Mouse (Mus musculus) spleen, adult 2 months (tissue): ENCODE measurements at regions not wholly inside any gene's neighbourhood (a gene's known extent, or its start where the extent isn't known, plus 50 kb on each side); places are given as distances from the start of the nearest gene placed in this dataset.

ENCODE experiments used
- DNase-seq, 2 experiments: peaks; one replicate each; pipeline versions ENCODE4 v3.0.0 to v3.0.0-alpha.2; 2012 to 2021; ENCODE audit warnings: low spot score in 2 of 2, low read depth in 1 of 2
- H3K27ac ChIP-seq: fragments of 200-500 bp; 2 replicates; pipeline ENCODE4 v1.5.1; 2012; ENCODE audit warnings: low read length, inconsistent platforms; ENCODE audit not compliant: insufficient read depth
- H3K27me3 ChIP-seq: fragments of 200-500 bp; 2 replicates; pipeline ENCODE4 v1.6.1; 2012; ENCODE audit warnings: mild to moderate bottlenecking, moderate library complexity, low read length, inconsistent platforms; ENCODE audit not compliant: control insufficient read depth, insufficient read depth
- H3K36me3 ChIP-seq: fragments of 200-500 bp; 2 replicates; pipeline ENCODE4 v1.6.1; 2012; ENCODE audit warnings: mild to moderate bottlenecking, low read length, inconsistent platforms; ENCODE audit not compliant: control insufficient read depth, insufficient read depth
- H3K4me1 ChIP-seq: fragments of 200-500 bp; 2 replicates; pipeline ENCODE4 v1.6.1; 2011; ENCODE audit warnings: inconsistent platforms; ENCODE audit not compliant: control insufficient read depth, insufficient read depth, insufficient read length
- H3K4me3 ChIP-seq: fragments of 200-500 bp; 2 replicates; pipeline ENCODE4 v1.5.1; 2011; ENCODE audit warnings: mild to moderate bottlenecking, inconsistent platforms; ENCODE audit not compliant: insufficient read depth, insufficient read length; ENCODE audit errors: extremely low read depth
- CTCF ChIP-seq: fragments of 200-500 bp; IDR thresholded peaks from 2 replicates; pipeline ENCODE4 v1.5.1; 2011; ENCODE audit warnings: mild to moderate bottlenecking, inconsistent platforms; ENCODE audit not compliant: insufficient read depth, insufficient read length, insufficient replicate concordance; ENCODE audit errors: extremely low read depth
- POLR2A ChIP-seq: fragments of 200-500 bp; IDR thresholded peaks from 2 replicates; pipeline ENCODE4 v1.6.1; 2011; ENCODE audit warnings: low read depth, low read length, inconsistent platforms
- whole genome bisulfite sequencing: fragments of 180-500 bp; shearing (Covaris S2); methylation state at CpG from one replicate; pipeline ENCODE4 v1.1.7; 2018; 5-methylcytosine and 5-hydroxymethylcytosine counted together

- no peaks in the 10 kb centered on the region for H3K4me1 ChIP-seq
- no peak for DNase-seq
- WGBS: 84% methylated on average over 3 of the region's 3 CpGs
- no peak overlapping the region for H3K4me3 ChIP-seq
- H3K27me3 ChIP-seq: no peaks in the 10 kb centered on the region
- no peak overlapping the region for H3K27ac ChIP-seq
- TF ChIP-seq CTCF: no peak
- no peak for TF ChIP-seq POLR2A
- H3K36me3 ChIP-seq: no peaks in the 10 kb centered on the region
These were observed 65.9 kb upstream of the Vtcn1 start for GRCm38 (mm10) chr3:100759091-100759941.

DNA sequence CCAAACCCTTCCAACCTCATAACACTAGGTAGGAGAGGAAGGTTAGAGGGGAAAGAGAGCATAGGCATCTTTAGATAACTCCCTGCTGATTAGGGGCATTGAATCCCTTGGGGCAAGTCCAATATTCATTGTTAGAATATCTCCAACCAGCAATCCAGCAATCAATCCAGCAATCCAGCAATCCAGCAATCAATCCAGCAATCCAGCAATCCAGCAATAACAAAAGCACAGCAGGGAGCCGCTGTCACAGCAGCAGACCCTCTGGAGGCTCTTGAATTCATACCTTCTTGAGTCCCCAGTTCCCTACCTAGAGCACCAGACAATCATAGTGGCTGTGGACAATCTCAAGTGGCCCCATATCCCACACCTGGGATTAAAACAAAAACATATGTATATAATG, 69.4 kb upstream of the Man1a2 start:
- Histone ChIP-seq H3K4me3 (no peak overlapping the region), H3K27ac (no peak overlapping the region), H3K27me3 (no peaks in the 10 kb centered on the region), H3K4me1 (no peaks in the 10 kb centered on the region), H3K36me3 (no peaks in the 10 kb centered on the region)
- 100% methylated on average over 1 of the region's 1 CpGs for WGBS
- no peak for DNase-seq
- no peak for TF ChIP-seq POLR2A
- TF ChIP-seq CTCF: no peak

DNA sequence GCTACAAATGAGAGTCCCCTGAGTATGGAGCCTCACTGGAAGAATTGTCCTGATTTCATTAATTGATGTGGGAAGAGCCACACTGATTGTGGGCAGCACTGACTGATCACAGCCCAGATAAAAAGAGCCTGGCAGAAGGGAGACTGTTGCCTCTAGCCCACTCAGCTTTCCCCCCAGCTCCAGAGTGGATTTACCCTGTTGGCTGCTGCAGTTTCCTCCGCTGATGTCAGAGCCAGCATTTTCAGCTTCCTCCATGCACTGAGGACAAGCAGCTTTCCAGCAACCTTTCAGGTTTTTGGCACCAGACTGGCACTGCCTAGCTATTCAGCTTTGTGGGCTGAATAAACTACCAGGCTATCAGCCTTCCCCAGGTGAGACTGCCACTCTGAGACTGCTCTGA, 65.9 kb upstream of the Man1a2 start:
- Histone ChIP-seq H3K36me3 (no peaks in the 10 kb centered on the region), H3K27ac (no peak overlapping the region), H3K27me3 (no peaks in the 10 kb centered on the region), H3K4me3 (no peak overlapping the region), H3K4me1 (no peaks in the 10 kb centered on the region)
- DNase-seq: no peak
- TF ChIP-seq CTCF (no peak), POLR2A (no peak)
- WGBS: 100% methylated on average over 1 of the region's 1 CpGs

DNA sequence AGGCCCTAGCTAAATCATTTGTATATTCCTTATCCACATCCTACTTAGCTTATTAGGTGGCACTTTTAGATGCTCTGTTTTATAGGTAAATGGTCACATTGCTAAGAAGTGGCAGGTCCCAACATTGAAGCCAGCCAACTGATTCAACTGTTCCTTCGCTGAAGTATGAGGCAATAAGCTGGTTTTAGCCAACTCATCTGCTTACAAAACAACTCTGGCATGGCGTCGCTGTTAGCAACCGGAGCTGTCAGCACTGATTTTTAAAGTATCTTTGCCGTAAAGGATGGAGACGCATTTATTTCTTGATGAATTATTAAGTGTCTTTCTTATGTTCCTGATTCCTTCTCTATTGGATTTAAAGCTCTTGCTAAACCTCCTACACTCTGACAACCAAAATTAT, 63.4 kb upstream of the Man1a2 start:
- no peak for TF ChIP-seq CTCF
- no peak for TF ChIP-seq POLR2A
- Histone ChIP-seq H3K4me1 (no peaks in the 10 kb centered on the region), H3K27me3 (no peaks in the 10 kb centered on the region), H3K36me3 (no peaks in the 10 kb centered on the region), H3K4me3 (no peak overlapping the region), H3K27ac (no peak overlapping the region)
- DNase-seq: no peak
- WGBS: 89% methylated on average over 6 of the region's 6 CpGs

- H3K36me3 ChIP-seq: no peaks in the 10 kb centered on the region
- no peak for TF ChIP-seq CTCF
- TF ChIP-seq POLR2A: no peak
- H3K4me1 ChIP-seq: no peaks in the 10 kb centered on the region
- DNase-seq: no peak
- H3K27me3 ChIP-seq: no peaks in the 10 kb centered on the region
- H3K27ac ChIP-seq: no peak overlapping the region
- H3K4me3 ChIP-seq: no peak overlapping the region
- 87% methylated on average over 2 of the region's 2 CpGs for WGBS
These were observed 63.0 kb upstream of the Man1a2 start for GRCm38 (mm10) chr3:100748309-100748691.

DNA sequence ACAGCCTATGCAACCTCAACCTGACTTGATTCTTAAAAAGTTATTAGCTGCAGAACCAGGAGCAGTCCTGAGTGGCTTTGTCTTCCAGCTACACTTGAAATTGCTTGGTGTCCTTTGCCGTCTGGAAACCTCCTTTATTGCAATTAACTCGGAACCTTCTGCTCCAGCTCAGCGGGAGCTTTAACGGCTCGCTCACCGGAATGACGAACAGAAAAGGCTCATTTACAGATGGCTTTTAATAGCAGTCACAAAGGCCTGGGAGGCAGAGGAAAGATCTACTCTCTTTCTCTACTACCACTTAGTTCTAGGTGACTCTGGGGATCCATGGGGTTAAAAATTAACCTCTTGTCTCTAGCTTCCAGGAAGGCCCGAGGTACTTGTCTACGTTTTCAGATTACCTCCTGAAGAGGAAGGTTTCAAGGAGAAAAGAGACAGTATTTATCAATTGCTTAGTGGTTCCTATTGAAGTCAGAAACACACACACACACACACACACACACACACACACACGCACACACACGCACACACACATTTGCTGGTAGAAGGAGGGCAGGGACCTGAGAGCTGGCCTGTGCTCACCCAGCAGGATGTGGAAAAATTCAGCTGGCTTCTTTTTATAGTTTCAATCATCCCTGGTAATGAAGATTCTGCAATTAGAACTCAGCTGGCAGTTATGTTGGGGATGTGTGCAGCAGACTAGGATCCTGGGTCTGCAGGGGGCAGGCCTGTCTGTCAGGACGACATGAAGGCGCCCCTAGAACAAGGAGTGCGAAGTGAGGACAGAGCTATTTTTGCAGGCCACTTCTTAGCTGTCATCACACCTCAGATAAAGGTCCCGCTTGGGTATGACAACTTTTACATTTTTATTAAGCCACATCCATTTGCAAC, 62.4 kb upstream of the Man1a2 start:
- DNase-seq: no peak
- Histone ChIP-seq H3K4me3 (no peak overlapping the region), H3K4me1 (no peaks in the 10 kb centered on the region), H3K36me3 (no peaks in the 10 kb centered on the region), H3K27ac (no peak overlapping the region), H3K27me3 (no peaks in the 10 kb centered on the region)
- no peak for TF ChIP-seq POLR2A
- TF ChIP-seq CTCF: no peak
- 83% methylated on average over 15 of the region's 15 CpGs for WGBS

GRCm38 (mm10) chr3:100737660-100738059, 52.4 kb upstream of the Man1a2 start:
- WGBS: 90% methylated on average over 7 of the region's 7 CpGs
- no peak overlapping the region for H3K4me3 ChIP-seq

More at GRCm38 (mm10) chr3:100737660-100738059, 52.4 kb upstream of the Man1a2 start:
- Histone ChIP-seq H3K27ac (no peak overlapping the region), H3K27me3 (no peaks in the 10 kb centered on the region), H3K4me1 (no peaks in the 10 kb centered on the region; the same call in 1 of the 2 replicates), H3K36me3 (no peaks in the 10 kb centered on the region)
- no peak for TF ChIP-seq CTCF
- TF ChIP-seq POLR2A: no peak
- no peak for DNase-seq
